8 mouse cellular contexts compared by ENCODE assay signal in genomic region chr14:117831731-117832130, GRCm38 (mm10).
DNase-seq lines count a peak whose midpoint lies in the region; ATAC-seq and TF ChIP-seq lines count a peak whose summit lies in the region.

No protein-coding gene starts in this region.

- no peak for ATAC-seq in heart, embryonic 11.5 days (replicated peaks; ENCODE audit: insufficient number of reproducible peaks, low FRiP score, low TSS enrichment)
- 0 out of 2 replicates have a peak, but pooled peaks have one; percentile 54 for ATAC-seq in common myeloid progenitor, adult 5-6 weeks (replicated peaks; ENCODE audit: low read depth, poor library complexity, severe bottlenecking)
- peak; percentile 36; the same call in 1 of the 2 replicates for ATAC-seq in hindbrain, embryonic 13.5 days (ENCODE audit: low FRiP score)

- 64% methylated on average over 4 of the region's 4 CpGs for WGBS in heart, embryonic 11.5 days (ENCODE audit: insufficient replicate concordance)
- WGBS in hindbrain, embryonic 13.5 days = 47% methylated on average over 4 of the region's 4 CpGs
- 29% methylated on average over 4 of the region's 4 CpGs for WGBS in cerebellum, adult 2 months

- H3K4me2 ChIP-seq in heart, embryonic 11.5 days = no peak overlapping the region
- H3K4me2 ChIP-seq in hindbrain, embryonic 13.5 days = no peak overlapping the region

- DNase-seq in heart, adult 11 months = peak; percentile 85
- peak; percentile 28 for DNase-seq in 3T3-L1 (ENCODE audit: low read depth, low spot score)
- peak; percentile 43 for DNase-seq in lung, postnatal 10 days
- no peak for DNase-seq in cerebellum, adult 9-10 months
- DNase-seq in cerebellum, adult 2 months = no peak

- H3K4me1 ChIP-seq in heart, embryonic 11.5 days (ENCODE audit: control insufficient read depth, insufficient read depth, low read length) = no peaks in the 10 kb centered on the region
- H3K4me1 ChIP-seq in hindbrain, embryonic 13.5 days (replicated peaks) = peaks cover 8% of the 10 kb centered on the region; the same call in 1 of the 2 replicates
- no peaks in the 10 kb centered on the region for H3K4me1 ChIP-seq in cerebellum, adult 2 months (ENCODE audit: control insufficient read depth, insufficient read depth, low read length)

- no peak overlapping the region for H3K9ac ChIP-seq in heart, embryonic 11.5 days (ENCODE audit: low read depth, low read length)
- H3K9ac ChIP-seq in hindbrain, embryonic 13.5 days = no peak overlapping the region

- no peaks in the 10 kb centered on the region for H3K27me3 ChIP-seq in heart, embryonic 11.5 days (ENCODE audit: control insufficient read depth, insufficient read depth, low read length)
- H3K27me3 ChIP-seq in hindbrain, embryonic 13.5 days = no peaks in the 10 kb centered on the region
- no peaks in the 10 kb centered on the region for H3K27me3 ChIP-seq in cerebellum, adult 2 months (ENCODE audit: control insufficient read depth, insufficient read depth, low read length)

- no peak overlapping the region for H3K4me3 ChIP-seq in heart, embryonic 11.5 days (ENCODE audit: low read depth, low read length)
- no peak overlapping the region for H3K4me3 ChIP-seq in hindbrain, embryonic 13.5 days
- H3K4me3 ChIP-seq in cerebellum, adult 2 months (replicated peaks; ENCODE audit: insufficient read depth, low read depth, low read length) = no peak overlapping the region

- no peak for TF ChIP-seq POLR2A in cerebellum, adult 2 months (IDR thresholded peaks at IDR 0.05; ENCODE audit: borderline replicate concordance, insufficient read depth, low read length)

- no peak overlapping the region for H3K27ac ChIP-seq in heart, embryonic 11.5 days (ENCODE audit: low read depth, low read length)
- H3K27ac ChIP-seq in hindbrain, embryonic 13.5 days = no peak overlapping the region
- H3K27ac ChIP-seq in cerebellum, adult 2 months (ENCODE audit: insufficient read depth, low read length) = no peak overlapping the region

- H3K9me3 ChIP-seq in heart, embryonic 11.5 days (replicated peaks; ENCODE audit: control insufficient read depth, low read length) = no peaks in the 10 kb centered on the region
- H3K9me3 ChIP-seq in hindbrain, embryonic 13.5 days = no peaks in the 10 kb centered on the region

- H3K36me3 ChIP-seq in heart, embryonic 11.5 days (ENCODE audit: control insufficient read depth, insufficient read depth, low read length) = no peaks in the 10 kb centered on the region
- no peaks in the 10 kb centered on the region for H3K36me3 ChIP-seq in hindbrain, embryonic 13.5 days

- TF ChIP-seq CTCF in cerebellum, adult 2 months (IDR thresholded peaks at IDR 0.05; ENCODE audit: borderline replicate concordance, insufficient read depth, low read depth, low read length) = no peak

Comparison
In these comparisons a context has a peak if more than half of its experiments do, and no peak if none do; other contexts are left out.
1. DNase-seq: peak in heart, adult 11 months (single experiment), 3T3-L1 (single experiment) and lung, postnatal 10 days (single experiment); none in cerebellum, adult 9-10 months (single experiment) and cerebellum, adult 2 months (0 of 2).